Mouse (Mus musculus): Measurements from ENCODE around the gene Odf3b.

DNA sequence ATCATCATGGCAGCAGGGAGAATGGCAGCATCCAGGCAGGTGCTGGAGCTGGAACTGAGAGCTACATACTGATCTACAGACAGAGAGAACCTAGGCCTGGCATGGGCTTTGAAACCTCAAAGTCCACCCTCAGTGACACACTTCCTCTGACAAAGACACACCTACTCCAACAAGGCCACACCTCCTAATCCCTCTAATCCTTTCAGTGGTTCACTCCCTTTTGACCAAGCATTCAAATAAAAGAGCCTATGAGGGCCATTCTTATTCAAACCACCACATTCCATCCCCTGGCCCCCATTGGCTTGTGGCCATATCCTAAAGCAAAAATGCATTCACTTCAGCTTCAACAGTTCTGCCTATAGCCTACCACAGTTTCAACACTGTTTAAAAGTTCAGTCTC, 27.6 kb upstream of the Odf3b start:
- TF ChIP-seq POLR2AphosphoS2 (IDR thresholded peaks at IDR 0.05; ENCODE audit: insufficient read length, low read depth): no peak
- no peak for TF ChIP-seq USF1 (IDR thresholded peaks at IDR 0.05; ENCODE audit: low read depth)
- no peak for TF ChIP-seq MAX (IDR thresholded peaks at IDR 0.05; ENCODE audit: low read depth)
- TF ChIP-seq POLR2A (IDR thresholded peaks at IDR 0.05; ENCODE audit: insufficient read length, low read depth): no peak
- TF ChIP-seq E2F4 (IDR thresholded peaks at IDR 0.05; ENCODE audit: insufficient read depth): no peak
- no peak for TF ChIP-seq SRF (IDR thresholded peaks at IDR 0.05; ENCODE audit: control insufficient read depth, insufficient read length, low read depth)
- TF ChIP-seq MYOG (IDR thresholded peaks at IDR 0.05; ENCODE audit: control insufficient read depth in 1 of 3, insufficient read depth in 1 of 3, insufficient read length in 2 of 3, low read depth in 2 of 3): no peak
- TF ChIP-seq TCF12 (IDR thresholded peaks at IDR 0.05; ENCODE audit: insufficient read depth, poor library complexity, severe bottlenecking): no peak
- no peak for TF ChIP-seq MYOD1 (IDR thresholded peaks at IDR 0.05; ENCODE audit: control insufficient read depth in 1 of 3, insufficient read length in 2 of 3, low read depth in 2 of 3)
- no peak for TF ChIP-seq CEBPB (IDR thresholded peaks at IDR 0.05; ENCODE audit: insufficient read depth, poor library complexity, severe bottlenecking)
